Mouse (Mus musculus) cerebellum, adult 2 months (tissue): ENCODE measurements around the gene Hhipl1.

ENCODE experiments used
- CTCF ChIP-seq: fragments of 200-500 bp; IDR thresholded peaks from 2 replicates; pipeline ENCODE4 v1.5.1; 2011; ENCODE audit warnings: low read depth, mild to moderate bottlenecking, control low read depth, low read length, moderate library complexity, borderline replicate concordance; ENCODE audit not compliant: insufficient read depth
- POLR2A ChIP-seq: fragments of 200-500 bp; IDR thresholded peaks from 2 replicates; pipeline ENCODE4 v1.6.1; 2011; ENCODE audit warnings: low read length, control low read depth, borderline replicate concordance; ENCODE audit not compliant: insufficient read depth

DNA sequence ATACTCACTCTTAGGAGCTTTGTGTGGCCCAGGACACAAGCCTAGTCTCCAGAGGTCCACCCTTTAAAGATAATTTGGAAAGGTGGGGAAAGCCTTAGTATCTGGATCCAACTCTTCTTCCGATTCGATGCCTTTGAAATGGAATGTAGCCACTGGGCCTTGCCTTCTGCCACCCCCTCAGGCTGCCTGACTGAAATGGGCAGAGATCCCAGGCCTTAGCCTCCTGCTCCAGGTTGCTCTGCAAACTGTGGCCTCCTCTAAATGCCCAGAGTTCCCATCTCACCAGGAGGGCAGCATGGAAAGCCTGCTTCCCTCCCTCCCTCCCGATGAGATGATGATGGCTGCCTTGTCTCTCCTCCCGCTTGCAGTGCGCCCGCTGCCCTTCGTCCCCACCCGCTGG is 19.1 kb upstream of the Hhipl1 start:
- TF ChIP-seq POLR2A (no peak), CTCF (no peak)
